Mouse (Mus musculus) embryo, embryonic 10 days (tissue): ENCODE results near the gene Slc6a6.

Source experiments
- DNase-seq: peaks from one replicate; pipeline ENCODE4 v3.0.0-alpha.2; 2015; ENCODE audit warnings: low spot score

Gene Slc6a6

GRCm38 (mm10) chr6:91683602-91684473 lies at the start of gene Slc6a6:
TSS of gene Slc6a6 (plus strand) at chr6:91684053.
- peak; percentile 95 for DNase-seq

GRCm38 (mm10) chr6:91634417-91634816 lies 49.4 kb upstream of the Slc6a6 start:
- DNase-seq = no peak

- no peak for DNase-seq
Observed at GRCm38 (mm10) chr6:91634876-91635275, 49.0 kb upstream of the Slc6a6 start.

- peak; percentile 55 for DNase-seq
Observed at GRCm38 (mm10) chr6:91638204-91638995, 45.5 kb upstream of the Slc6a6 start.

GRCm38 (mm10) chr6:91643011-91643410 lies 40.8 kb upstream of the Slc6a6 start:
- DNase-seq = no peak

- no peak for DNase-seq
Observed at GRCm38 (mm10) chr6:91643416-91643921, 40.4 kb upstream of the Slc6a6 start.

- no peak for DNase-seq
Observed at GRCm38 (mm10) chr6:91646019-91646418, 37.8 kb upstream of the Slc6a6 start.

GRCm38 (mm10) chr6:91646822-91647221 lies 37.0 kb upstream of the Slc6a6 start:
- DNase-seq = no peak

- no peak for DNase-seq
Observed at GRCm38 (mm10) chr6:91647385-91647791, 36.5 kb upstream of the Slc6a6 start.

- DNase-seq = no peak
Observed at GRCm38 (mm10) chr6:91650255-91650654, 33.6 kb upstream of the Slc6a6 start.

- no peak for DNase-seq
Observed at GRCm38 (mm10) chr6:91652296-91652695, 31.6 kb upstream of the Slc6a6 start.

GRCm38 (mm10) chr6:91655244-91655643 lies 28.6 kb upstream of the Slc6a6 start:
- peak; percentile 50 for DNase-seq

- DNase-seq = no peak
Observed at GRCm38 (mm10) chr6:91655874-91656433, 27.9 kb upstream of the Slc6a6 start.

GRCm38 (mm10) chr6:91658288-91658687 lies 25.6 kb upstream of the Slc6a6 start:
- DNase-seq = no peak

GRCm38 (mm10) chr6:91659841-91660509 lies 23.9 kb upstream of the Slc6a6 start:
- DNase-seq = no peak

GRCm38 (mm10) chr6:91662301-91662700 lies 21.6 kb upstream of the Slc6a6 start:
- DNase-seq = no peak

GRCm38 (mm10) chr6:91663616-91664015 lies 20.2 kb upstream of the Slc6a6 start:
- DNase-seq = no peak

GRCm38 (mm10) chr6:91665267-91665666 lies 18.6 kb upstream of the Slc6a6 start:
- no peak for DNase-seq

- no peak for DNase-seq
Observed at GRCm38 (mm10) chr6:91665990-91666700, 17.7 kb upstream of the Slc6a6 start.

GRCm38 (mm10) chr6:91667141-91667540 lies 16.7 kb upstream of the Slc6a6 start:
- DNase-seq = no peak

GRCm38 (mm10) chr6:91668276-91668675 lies 15.6 kb upstream of the Slc6a6 start:
- DNase-seq = no peak
